Mouse (Mus musculus) embryo, embryonic 9.5 days (tissue): ENCODE data around the gene Mtg2.
A peak's percentile ranks its signal among the peaks of the same experiment; 100 is the strongest.

ENCODE experiments used
- DNase-seq: peaks from one replicate; pipeline ENCODE4 v3.0.0-alpha.2; 2017; ENCODE audit errors: extremely low spot score

Mtg2 gene

DNA sequence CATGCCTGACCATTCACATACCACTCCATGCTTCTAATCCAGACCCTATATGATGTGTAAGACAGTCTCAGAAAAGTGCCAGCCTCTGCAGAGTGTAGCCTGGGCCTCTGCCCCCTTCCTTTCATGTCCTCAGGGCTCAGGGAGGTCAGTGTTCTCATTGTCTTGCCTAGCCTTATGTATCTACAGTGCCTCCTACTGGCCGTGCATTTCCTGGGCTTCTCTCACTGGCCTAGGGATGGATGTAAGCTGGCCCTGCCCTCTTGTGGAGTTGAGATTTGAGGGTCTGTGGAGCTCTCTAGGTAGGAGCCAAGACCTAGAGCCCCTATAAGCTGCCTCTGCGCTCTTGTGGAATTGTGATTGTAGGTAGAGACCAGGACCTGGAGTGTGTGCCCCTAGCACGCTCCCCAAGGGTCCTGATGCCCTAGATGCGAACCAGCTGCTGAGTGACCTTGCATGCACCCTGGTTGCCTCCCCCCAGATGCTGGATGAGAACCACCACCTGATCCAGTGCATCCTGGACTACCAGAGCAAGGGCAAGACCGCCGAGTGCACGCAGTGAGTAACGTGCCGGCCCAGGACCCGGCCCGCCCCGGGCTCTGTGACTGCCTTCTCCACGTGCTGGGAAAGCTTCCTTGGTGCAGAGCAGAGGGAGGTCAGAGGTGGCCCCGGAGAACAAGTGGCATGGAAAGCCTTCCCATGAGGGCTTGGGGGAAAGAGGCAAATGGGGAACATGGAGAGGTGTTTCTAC, 18.2 kb upstream of the Mtg2 start:
- no peak for DNase-seq

DNA sequence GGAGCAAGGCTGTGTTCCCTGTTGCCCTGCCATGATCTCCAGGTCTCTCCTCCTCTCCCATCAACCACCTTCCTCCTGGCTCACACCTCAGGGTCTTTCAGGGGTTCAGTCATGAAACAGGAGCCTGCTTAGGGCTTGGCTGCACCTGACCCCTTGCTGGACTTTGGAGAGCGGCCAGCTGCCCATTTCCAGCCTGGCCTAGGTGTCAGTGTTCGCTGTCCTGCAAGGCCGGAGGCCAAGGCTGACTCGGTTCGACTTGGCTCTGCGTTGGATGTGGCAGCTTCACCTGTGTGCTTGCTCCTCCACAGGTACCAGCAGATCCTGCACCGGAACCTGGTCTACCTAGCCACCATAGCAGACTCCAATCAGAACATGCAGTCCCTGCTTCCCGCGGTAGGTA, 17.4 kb upstream of the Mtg2 start:
- DNase-seq: no peak

DNA sequence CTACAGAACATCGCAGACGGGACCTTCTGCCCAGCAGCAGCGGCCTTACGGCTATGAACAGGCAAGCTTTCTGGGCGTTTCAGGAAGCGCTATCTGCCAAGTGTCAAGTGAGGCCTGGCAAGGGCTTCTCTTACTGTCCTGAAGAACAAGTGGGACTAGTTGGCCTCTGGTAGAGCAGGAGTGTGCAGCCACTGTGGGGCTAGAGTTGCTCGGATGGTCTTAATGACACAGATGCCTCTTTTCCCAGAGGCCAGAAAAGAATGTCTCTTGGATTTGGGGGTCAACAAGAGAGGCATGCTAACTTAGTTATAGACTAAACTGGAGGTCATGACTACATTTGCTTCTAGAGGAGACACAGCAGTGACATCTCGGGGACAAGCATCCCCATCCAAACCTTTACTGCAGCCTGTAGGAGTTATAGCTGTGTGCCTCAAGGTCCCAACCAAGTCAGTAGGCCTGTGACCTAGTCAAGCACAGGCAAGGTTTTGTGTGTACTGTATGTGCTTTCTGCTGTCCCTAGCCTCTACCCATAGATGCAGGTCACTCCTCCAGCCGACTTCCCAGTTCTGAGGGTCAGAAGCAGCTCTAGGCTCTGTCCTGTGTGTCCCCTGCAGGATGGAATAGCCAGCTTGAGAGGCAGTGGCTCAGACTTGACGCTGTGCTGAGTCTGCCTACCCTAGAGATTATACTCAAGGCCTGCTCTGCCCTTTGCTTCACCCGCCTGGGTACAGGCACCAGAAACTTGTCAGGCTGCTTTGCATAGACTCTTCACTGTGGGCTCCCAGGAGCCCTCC, 6.9 kb upstream of the Mtg2 start:
- no peak for DNase-seq

DNA sequence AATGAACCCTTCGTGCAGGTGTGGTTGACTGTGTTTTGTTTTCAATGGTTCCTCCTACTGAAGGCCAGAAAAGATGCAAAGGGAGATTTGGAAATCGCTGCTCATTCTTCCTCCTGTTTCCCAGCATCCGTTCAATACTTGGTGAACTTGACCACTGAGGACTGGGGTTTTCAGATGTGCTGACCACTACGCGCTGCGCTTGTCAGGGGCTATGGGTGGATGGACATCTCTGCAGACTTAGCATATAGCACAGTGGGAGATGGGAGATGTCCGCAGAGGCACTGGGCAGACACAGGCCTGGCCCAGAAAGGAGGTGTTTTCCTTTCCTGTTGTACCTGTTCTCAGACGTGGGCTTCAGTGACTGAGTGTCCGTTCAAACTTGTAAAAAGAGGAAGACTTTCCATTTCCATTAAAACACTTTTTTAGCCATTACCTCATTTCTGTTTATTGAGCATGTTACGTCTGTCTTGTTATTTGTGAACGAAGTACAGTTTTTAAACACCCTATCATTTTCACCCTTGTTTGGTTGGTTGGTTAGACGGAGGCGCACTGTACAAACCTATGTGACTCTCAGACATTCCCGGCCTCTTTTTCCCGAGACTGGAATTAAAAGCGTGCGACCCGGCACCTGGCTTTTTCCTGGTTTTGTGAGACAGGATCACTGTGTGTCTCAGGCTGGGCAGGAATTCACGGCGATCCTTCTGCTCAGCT, 463 bp upstream of the Mtg2 start:
- no peak for DNase-seq

DNA sequence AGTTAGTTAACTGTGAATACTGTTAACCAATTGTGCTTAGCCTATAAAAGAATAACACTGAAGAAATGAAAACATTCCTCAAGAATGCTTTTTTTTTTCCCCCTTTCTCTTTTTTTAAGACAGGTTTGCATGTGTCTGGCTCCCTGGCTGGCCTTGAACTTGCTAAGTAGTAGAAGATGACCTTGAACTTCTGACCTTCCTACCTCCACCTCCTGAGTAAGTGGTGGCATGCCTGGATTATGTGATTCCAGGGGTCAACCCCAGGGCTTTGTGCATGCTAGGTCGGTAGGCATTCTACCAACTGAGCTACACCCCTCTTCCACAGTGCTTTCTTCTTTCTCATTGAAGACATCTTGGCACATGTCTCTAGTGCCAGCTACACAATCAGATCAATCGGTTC, 1.3 kb downstream of the Mtg2 start:
- no peak for DNase-seq

DNA sequence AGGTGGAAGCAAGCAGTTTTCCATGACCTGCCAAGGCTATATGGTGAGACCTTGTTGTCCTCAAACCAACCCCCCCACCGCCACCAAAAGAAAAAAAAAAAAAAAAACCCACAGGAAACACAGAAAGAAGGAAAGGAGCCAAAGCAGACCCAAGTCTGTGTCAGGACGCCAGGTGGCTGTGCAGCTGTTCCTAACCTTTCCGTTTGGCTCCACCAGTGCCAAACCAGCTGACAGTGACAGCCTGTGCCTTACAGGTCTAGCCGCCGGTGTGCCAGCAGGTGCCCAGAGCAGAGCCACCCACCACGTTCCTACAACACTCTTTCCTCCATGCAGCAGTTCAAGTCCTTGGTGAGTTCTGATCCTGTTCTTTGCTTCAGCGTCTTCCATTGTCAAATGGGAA, 2.5 kb downstream of the Mtg2 start:
- no peak for DNase-seq

DNA sequence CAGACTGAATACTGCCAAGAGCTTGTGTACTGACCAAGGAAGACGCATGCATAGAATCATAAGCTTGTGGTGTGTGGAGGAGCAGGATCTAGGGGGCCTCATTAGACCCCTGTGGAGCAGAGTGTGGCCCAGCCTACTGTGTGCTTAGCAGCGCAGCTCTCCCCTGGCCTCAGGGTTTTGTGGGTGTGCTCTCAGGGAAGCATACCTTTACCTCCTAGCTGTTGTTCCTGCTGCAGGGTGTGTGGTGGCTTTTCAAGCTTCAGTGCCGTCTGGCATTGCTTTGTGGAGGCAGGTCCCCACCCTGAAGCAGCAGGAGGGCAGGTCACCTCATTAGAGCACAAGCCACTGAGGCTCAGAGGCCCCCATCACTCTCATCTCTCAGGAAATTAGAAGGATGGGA, 7.2 kb downstream of the Mtg2 start:
- no peak for DNase-seq

DNA sequence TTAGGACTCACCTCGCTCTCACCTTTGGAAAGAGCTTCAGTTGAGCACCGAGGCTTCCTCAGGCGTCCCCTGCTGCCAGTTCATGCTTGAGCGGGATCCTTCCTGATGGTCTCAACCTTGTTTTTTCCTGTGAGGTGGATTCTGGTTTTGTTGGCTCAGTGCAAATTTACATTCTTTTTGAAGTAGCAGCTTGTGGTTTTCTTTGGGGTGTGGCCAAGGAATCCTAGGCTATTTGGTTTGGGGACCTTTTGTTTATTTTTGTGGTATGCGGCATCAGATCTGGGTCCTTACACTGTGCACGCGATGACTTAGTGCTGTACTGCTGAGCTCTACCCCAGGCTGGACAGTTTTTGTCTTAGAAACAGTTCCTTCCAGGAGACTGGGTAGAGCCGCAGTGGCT, 10.3 kb downstream of the Mtg2 start:
- no peak for DNase-seq

DNA sequence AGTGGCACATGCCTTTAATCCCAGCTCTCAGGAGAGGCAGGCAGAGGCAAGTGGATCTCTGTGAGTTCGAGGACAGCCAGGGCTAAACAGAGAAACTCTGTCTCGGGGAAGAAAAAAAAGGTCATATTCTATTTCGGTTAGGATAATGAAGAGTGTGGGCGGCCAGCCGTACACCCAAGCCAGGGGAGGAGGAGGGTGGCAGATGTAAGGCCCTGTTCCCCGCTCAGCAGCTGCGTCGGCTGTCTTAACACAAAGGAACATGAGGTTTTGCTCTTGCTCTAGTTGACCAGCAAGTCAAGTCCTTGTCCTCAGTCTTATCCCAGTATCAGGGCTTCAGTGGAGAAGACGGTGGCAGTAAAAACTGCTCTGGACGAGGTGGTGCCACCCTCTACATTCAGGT, 12.7 kb downstream of the Mtg2 start:
- DNase-seq: no peak

DNA sequence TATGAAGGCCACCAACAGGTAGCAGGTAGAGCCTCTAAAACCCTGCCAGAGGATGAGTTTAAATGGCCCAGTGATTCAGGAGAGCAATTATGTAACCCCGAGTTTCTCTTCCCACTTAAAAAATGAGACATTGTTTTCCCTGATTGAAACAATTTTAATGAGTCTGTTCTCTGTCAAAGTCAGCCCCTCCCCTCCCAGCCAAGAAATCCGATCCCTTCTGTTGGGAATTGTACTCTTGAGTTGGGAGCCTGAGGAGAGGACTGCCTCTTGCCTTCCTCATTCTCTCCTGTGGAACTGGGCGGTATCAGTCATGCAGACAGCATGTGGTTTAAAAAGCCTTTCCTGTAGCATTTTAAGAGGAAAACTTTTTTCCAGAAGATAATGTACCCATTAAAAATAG, 14.2 kb downstream of the Mtg2 start:
- no peak for DNase-seq

DNA sequence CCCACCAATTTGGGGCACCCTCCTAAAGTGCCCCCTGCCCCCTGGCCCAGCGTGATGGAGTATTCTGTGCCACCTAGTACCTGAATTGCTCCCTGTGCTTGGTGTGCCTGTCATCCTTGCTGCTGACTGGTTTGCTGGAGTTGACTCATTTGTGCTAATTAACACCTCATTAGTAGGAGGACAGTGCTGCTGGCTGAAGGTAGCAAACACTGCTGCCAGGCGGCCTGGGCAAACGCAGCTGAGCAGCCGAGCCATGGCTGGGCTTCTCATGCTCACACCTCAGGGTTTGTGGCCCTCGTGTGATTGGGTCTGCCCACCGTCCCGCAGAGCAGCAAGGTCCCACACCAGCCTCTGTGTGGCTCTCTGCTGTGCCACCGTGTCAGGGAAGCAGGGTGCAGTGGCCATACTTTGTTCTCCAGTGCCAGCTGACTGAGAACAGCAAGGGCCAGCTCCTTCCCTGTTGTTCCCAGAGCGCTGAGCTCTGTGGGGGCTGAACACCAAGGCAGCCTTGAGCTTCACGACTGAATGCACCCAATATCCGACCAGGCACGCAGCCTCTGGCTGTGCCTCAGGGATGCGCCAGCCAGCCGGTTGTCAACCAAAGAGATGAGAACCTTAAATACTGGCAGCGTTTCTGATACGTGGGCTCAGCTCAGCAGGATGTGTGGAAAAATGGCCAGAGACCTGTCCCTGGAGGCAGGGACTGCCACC, 15.7 kb downstream of the Mtg2 start:
- DNase-seq: no peak

DNA sequence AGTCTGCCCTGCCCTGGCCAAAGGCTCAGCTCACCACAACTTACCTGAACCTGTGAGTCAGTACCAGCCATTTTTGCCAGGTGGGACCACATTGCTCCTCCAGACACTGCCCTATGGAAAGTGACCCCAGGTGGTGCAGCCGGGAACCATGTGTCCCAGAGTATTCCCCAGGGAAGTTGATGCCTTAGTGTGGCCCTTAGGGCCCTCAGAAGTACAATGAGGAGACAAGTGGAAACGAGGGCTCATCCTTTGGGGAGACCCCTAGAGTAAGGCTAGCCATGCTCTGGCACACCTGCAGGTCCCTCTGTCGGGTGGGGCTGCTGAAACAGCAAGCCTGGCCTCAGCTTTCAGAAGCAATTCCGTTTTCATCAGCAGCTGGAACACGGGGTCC, 16.2 kb downstream of the Mtg2 start:
- DNase-seq: no peak

DNA sequence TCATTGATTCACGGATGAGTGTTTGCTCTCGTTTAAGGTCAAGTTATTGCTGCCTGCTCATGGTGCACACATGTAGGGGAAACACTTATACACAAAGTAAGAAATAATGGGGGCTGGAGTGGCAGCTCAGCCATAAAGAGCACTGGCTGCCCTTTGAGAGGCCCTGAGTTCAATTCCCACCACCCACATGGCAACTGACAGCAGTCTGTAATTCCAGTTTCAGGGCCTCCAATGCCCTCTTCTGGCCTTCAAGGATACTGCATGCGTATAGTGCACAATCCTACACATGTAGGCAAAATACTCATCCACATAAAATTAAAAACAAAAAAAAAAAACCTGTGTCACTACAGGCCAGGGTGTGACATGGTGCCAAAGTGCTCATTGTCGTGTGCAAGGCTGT, 17.1 kb downstream of the Mtg2 start:
- DNase-seq: no peak

DNA sequence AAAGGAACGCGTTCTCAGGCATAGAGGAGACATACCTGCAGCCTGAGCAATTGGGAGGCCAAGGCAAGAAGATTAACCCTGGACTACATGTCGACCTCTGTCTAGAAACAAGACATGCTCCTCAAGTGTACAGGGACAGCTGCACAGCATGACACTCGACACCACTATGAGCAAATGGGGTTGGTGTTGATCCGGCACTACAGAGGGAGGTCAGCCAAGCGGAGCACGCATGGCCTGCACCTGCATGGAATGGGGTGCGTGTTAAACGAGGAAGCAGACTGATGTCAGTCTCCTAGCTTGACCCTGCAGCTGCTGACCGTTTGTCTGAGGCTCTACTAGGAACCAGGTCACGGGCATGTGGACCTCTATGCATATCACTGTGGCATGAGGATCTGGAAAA, 19.9 kb downstream of the Mtg2 start:
- no peak for DNase-seq

DNA sequence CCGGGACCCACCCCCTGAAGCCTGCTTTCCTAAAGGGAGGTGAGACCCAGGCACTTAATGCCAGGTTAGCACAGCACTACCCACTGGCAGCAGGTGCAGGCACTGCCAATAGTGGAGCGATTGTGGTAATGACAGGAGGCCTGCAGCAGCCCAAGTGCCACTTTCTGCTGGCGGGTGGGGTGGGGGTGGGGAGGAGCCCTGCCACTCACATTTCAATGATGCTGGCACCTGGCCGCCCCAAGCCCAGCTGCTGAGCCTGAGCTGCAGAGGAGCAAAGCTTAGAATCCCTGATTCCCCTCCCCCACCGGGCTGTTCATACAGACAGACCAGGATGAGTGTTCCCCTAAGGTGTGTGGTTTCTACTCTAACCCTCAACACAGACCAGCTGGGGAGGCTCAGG, 25.3 kb downstream of the Mtg2 start:
- no peak for DNase-seq

DNA sequence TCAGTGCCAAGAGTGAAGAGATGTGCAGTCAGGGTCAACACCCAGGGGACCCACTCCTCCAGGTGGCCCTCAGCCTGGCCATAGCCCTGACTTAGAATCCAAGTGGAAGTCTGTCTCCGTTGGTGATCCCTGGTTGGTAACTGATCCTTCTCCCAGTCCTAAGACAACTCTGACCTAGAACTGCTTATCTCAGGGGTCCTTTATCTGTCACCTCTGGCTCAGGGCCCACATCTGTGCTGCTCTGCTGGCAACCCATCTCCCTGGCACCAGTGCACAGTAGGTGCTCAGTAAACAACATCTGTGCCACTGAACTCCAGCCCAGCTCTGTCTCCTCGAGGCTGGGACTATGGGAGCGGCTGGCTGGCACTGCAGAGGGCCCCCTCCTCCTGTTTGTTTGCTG, 27.2 kb downstream of the Mtg2 start:
- DNase-seq: no peak

DNA sequence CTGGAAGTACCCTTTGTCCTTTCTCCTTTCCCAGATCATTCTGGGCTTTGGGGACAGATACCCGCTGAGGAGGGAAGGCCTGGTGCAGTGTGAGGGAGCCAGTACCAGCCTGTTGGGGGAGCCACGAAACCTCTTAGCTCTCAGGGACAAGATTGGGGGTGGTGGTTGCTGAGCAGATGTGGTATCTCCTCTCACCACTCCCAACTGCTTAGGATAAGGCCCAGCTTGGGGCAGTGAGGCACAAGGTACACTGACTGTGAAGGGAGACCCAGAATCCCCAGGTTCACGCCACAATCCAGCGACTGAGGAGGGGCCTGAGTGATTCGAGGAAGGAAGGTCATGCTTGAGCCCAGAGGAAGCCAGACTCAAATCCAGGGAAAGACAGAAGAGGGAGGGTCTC, 27.8 kb downstream of the Mtg2 start:
- DNase-seq: no peak

DNA sequence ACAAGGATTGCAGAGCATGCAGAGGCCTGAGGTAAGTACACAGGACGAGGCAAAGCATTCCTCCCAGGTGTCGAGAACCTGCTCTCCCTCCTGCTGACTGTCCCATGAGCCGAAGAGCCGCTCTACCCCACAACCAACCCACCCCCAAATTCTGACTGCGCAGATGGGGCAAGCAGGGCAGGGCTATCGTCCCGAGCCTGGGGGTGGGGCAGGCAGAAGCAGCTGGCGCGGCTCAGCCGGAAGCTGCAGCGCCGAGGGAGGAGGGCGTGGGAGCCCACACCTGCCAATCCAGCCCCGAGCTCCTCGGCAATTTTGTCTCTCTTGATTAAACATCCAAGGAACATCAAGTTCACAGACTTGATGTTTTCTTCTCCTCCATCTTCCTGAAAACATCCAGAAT, 29.1 kb downstream of the Mtg2 start:
- DNase-seq: no peak

DNA sequence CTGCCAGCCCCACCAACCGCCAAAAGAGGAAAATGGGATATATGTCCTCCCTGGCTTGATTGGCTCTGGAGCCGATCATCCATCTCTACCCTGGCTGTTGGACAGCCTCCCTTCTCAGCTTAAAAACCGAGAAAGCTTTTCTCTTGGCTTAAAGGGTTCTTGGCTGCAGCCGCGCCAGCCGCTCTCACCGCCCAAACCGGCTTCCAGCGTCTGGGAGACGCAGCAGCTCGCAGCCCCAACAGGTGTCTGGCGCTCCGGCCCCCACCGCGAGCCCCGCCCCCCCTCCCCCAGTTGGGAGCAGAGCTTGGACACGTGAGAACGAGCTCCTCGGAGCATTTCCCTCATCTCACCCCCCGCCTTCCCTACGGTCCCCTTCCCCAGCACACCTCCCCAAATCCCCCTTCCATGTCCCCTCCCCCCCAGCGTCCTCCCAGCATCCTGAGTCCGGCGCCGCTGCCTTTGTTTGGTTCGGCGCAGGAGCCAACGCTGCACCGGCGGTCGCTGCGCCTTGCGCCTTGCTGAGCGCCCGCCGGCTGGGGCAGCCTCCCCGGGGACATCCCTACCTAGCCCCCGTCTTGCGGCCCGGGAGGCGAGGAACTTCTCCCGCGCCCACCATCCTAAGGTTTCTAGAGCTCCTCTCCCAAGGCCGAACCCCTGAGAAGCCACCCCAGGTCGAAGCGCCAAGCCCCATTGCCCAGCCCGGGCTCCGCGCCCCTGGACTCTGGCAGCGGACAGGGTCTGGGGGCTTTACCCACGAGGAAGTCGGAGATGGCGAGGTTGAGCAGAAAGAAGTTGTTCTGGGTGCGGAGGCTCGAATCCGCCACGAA, 33.0 kb downstream of the Mtg2 start:
- peak; percentile 15 for DNase-seq

DNA sequence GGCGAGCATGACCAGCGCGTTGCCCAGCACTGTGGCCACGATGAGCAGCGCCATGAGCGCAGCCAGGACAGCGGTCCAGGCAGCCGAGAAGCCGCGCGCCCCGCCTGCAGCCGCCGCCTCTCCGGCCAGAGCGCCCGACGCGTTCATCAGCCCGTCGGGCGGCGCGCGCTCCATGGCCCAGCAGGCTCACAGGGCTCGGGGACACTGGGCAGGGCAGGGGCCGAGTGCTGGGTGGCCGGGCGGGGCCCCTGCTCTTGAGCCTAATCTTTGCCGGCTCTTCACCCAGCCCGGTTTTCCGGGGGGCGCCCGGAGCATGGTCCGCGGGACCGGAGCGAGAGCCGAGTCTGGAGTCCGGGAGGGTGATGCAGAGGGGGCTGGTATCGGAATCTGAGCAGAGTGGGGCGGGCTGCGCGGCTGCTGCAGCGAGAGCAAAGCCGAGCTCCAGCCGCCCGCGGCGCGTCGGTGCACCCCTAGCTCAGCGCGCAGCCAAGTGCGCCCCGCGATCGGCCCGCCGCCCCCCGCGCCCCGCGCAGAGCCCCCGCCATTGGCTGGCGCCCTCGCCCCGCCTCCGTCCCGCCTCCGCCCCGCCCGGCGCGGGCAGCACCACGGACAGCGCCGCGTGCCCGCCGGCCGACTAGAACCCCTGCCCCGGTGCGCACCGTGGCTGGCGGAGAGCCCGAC, 33.7 kb downstream of the Mtg2 start, which contains the start of gene Hrh3:
Gene Hrh3, minus strand, starts transcription at position 511 of the 681 bp plus-strand sequence.
- DNase-seq: peak; percentile 88
